Mouse (Mus musculus): Measurements from ENCODE around the gene 4930562C15Rik.

The 4930562C15Rik gene

DNA sequence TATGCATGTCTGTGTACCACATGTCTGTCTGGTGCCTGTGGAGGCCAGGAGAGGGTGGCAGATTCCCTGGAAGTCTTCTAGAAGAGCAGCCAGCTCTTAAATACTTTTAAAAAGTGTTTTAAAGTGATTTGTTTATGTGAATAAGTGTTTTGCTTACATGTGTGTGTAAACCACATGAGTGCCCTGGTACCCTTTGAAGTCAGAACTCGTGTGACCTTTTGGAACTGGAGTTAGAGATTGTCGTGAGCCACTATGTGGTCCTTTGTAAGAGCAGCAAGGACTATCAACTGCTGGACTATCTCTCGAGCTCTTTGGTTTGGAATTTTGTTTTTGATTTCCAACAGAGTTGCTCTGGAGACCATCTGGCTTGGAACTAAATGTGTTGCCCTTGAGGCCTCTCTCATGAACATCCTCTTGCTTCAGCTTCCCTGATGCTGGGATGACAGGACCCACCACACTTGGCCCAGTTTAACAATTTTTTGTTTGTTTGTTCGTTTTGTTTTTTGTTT lies 55.0 kb downstream of the 4930562C15Rik start:
- no peak for DNase-seq (ENCODE audit: low spot score in 2 of 2)

DNA sequence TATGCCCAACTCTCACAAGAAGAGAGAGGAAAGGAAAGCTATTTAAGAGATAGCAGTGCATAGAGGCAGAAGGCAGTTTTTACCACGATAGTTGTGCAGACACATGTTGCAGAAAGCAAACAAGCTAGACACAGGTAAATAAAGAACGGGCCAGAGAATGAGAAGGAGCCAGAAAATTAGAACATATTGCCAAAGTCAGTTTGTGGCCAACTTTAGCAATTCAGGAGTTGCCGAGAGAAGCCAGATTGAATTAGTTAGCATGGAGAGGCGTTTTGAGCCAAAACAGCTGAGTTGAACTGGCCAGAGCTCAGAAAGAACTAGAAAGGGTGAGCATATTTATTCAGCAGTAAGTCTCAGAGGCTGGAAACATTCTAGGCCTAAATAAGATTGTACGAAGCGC lies 57.0 kb downstream of the 4930562C15Rik start:
- DNase-seq (ENCODE audit: low spot score in 2 of 2): no peak

DNA sequence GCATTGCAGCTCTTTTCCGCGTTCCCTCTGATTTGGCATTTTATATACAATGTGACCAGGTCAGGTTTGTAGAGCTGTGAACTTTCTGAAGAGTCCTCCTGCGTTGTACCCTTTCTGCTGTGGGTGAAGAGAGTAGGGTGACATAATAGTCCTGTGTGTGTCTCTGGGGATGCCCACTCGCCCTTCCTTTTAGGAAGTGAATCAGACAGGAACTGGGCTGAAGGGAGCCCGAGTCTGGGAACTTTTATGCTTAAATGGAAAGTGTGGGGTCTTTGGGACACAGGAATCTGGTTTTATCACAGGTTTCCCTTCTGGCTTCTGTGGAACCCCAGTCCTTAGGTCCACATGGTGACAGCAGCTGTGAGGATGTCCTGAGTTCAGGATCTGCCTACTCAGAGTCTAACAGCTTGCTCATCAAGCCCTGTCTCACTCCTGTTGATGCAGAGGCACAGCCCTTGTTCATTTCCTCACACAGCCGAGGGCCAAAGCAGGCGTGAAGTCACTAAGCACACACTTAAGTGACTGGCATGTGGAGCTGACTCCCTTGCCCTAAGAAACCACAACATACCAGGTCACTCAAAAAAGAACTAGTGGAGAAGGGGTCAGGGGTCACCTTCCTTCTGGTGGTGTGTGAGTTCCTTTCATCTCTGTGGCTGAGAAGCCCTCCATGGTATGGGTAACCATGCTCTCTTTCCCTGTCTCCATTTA lies 59.1 kb downstream of the 4930562C15Rik start:
- no peak for DNase-seq (ENCODE audit: low spot score in 2 of 2)

DNA sequence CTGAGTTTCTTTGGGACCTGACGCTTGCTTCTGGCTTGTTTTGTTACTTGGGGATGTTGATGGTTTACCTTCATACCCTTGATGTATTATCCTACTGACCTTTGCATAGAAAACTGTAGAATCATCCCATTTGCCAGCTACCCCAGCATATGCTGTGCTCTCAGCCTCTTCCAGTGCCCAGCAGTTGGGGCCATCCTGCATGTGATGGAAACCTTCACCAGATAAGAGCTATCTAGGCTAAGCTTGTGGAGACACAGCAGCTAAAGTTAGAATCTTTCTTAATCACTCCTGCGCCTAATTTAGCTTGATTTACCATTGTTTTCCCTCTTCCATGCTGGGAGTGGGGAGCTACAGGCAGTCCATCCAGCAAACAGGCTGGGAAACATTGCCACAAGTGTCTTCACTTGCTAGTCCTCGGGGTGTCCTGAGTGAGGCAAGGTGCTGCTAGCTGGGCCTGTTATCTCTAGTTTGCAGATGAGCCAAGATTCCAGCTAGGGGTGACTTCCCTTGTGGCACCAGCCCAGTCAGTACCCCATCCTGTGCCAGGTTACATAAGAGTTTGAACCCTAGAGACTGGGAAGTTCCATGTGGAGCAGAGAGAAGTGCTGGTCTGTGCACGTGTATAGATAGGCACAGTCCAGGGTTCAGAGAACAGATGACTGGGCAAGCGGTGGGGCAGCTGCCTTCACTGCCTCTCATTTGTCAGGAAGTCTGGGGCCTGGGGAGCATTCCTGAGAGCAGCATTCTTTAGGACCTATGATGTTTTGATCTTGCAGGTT lies 61.2 kb downstream of the 4930562C15Rik start:
- no peak for DNase-seq (ENCODE audit: low spot score in 2 of 2)

DNA sequence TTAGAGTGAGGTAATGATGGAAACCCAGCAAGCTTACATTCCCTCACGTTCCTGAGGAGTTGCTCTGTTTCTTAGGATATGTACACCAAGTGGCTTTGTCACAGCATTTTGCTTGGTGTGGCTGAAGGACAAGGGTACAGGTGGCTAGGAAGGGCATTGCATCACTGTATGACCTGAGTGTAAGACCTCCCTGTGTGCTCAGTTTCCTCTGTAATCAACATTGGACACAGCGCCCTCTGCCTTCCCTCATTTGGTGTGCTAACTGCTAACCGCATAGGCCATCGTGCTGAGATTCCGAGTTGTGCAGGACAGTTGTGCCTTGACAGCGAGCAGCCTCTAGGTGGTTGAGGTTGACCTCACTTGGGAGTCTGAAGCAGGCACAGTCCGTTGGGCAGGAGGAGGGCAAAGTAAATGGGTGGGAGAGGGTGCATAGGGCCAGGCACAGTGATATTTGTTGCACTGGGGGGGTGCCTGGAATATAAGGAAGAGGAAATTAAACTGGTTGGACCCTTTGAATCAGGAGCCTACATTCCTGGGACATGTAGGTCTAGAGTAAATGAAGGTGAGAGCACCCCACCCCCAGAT lies 62.0 kb downstream of the 4930562C15Rik start:
- DNase-seq (ENCODE audit: low spot score in 2 of 2): no peak

DNA sequence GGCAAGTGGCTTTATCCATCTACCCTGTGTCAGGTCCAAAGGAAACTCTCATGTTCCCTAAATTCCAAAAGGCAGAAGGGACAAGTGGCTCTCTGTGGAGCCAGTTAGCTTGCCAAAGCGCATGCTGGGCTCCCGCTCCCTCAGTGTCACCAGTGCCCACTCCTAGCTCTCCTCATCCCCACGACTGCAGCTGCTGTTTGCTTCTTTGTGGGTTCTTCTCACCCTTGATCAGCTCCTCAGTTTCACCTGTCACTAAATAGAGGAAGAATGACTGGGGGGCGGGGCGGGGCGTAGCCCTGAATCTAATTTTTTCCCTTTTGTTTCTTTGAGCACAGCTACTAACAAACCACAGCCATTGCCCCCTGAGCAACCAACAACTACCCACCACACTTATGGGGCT lies 63.7 kb downstream of the 4930562C15Rik start:
- no peak for DNase-seq (ENCODE audit: low spot score in 2 of 2)

DNA sequence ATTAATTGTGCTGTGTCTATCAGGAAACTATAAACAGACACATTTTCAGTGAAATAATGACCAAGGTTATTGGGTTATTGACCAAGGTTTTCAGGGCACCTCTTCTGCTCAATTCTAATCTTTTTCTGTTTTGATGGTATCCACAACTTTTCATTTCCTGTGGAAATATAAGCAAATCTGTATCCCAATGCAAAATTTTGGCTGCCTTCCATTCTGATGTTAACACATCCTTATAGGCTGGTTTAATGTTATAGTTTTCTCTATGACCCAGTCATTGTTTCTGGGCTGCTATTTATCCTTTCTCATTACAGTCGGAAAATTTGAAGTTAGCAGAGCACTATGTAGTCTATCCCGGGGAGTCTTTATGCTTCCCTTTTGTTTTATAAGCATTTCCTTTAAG lies 64.5 kb downstream of the 4930562C15Rik start:
- DNase-seq (ENCODE audit: low spot score in 2 of 2): no peak

DNA sequence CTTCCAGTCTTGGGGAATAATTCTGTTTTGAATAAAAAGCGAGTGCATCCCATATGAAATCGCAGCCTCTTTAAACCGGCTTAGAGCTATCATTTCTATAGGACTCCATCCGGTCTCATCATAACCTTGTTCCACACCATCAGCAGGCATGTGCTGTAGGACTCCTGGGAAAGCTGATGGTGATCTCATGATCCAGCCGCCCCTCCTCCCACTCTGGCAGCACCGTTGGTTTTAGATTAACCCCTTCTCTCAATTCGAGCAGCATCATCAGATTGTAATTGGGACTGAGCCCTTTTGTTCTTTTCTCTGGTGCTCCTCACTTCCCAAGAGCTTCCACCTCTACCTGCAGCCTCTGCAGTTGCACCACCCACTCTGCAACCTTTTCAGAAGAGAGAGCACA lies 66.0 kb downstream of the 4930562C15Rik start:
- DNase-seq (ENCODE audit: low spot score in 2 of 2): no peak

DNA sequence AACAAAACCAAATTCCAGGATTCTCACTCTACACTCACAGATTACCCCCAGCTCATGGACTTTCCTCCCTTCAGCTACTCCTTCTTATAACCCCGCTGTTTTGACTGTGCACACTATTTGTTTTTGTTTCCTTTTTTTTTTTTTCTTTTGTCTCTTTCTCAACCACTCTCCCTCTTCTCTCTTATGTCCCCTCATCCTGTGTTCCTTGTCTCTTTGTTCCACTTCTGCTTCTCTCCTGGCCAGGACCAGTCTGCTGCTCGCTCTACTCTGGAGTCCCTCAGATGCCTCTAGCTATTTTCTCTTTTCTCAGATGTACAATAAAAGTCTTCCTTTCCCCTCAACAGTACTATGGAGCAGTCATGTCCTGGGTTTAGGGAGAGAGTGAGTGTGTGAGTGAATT lies 67.2 kb downstream of the 4930562C15Rik start:
- DNase-seq (ENCODE audit: low spot score in 2 of 2): no peak

DNA sequence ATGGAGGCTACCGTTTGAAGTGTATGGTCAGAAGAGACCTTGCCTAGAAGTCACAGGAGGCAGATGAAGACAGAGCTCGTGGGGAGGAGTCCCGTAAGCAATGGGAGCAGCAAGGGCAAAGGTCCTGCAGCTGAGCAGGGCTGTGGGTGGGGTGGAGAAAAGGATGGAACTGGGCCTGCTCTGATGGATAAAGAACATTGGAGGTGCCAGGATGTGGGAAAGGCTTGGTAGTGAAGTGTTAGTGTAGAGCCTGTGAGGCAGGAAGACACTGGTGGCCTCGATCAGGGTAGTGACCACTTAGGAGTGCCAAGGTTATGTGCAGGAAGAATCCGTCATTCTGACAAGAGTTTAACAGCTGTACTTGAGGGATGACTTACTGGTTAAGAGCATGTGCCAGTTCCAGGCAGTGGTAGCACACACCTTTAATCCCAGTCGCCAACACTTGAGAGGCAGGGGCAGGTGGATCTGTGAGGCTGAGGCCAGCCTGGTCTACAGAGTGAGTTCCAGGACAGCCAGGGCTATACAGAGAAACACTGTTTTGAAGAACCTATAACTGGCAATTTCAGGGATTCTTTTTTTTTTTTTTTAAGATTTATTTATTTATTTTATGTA lies 68.4 kb downstream of the 4930562C15Rik start:
- DNase-seq (ENCODE audit: low spot score in 2 of 2): no peak

DNA sequence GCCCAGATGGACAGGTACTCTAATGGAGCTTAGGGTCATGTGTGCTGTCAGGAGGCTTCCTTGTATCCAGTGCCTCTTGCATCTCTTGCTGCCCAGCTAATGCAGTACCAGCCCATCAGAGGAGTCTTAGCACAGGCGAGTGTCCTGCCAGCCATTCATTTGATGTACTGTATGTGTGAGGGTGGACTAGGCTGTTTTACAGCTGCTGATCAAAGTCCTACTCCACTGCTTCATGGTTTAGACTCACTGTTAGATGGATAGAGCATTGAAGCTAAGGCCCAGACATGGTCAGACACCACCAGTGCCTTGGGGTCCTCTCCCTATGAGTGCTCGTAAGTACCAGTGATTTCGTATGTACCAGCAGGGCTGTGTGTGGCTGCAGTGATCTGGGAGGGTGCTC lies 69.7 kb downstream of the 4930562C15Rik start:
- no peak for DNase-seq (ENCODE audit: low spot score in 2 of 2)

DNA sequence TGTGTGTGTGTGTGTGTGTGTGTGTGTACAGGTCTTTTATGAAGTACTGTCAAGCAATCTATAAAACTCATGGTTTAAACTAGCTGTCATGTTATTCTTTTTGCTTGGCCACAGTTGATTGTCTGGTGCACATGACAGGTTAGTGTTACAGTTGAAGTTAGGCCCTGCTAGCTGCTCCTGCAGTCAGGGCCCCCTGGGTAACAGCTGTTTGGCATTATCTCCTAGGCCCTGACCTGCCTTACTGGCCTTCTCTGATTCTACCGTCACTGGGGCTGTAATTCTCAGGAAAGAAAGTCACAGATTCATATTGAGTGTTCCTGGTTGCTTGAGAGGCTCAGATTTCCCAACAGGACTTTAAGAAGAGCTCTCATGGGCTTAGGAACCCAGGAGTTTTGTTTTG lies 70.4 kb downstream of the 4930562C15Rik start:
- DNase-seq (ENCODE audit: low spot score in 2 of 2): no peak

DNA sequence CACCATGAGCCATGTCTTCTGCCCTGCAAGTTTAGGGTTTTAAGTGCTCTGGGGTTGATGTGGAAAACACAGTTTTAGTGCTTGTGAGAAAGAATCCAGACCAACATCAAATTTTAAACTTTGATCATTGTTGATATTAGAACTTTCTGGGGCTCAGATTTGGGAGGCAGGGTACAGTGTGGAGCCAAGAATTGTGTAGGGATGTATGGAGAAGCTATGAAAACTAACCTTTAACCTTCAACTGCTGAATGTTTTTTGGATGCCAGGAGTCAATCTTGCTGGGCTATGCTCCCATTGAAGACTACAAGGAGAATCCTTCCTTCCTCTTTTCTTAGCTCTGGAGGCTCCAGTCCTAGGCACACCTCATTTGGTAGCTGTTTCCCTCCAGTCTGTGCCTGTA lies 71.3 kb downstream of the 4930562C15Rik start:
- DNase-seq (ENCODE audit: low spot score in 2 of 2): no peak

DNA sequence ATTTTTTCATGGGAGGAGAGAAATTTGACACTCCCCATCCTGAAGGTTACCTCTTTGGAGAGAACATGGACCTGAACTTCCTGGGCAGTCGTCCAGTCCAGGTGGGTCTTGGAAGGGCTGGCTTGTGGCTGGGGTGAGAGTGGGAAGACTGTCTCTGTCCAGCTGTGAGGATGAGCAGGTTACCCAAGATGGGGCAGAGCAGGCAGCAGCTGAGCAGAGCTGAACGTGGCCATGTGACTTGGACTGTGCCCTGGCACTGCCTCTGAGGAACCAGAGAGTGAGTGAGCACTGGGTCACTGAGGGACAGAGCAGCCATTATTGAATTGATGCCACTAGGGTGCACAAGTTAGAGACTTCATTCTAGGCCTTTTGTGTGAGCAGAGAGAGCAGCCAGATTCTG lies 72.2 kb downstream of the 4930562C15Rik start:
- DNase-seq (ENCODE audit: low spot score in 2 of 2): no peak

DNA sequence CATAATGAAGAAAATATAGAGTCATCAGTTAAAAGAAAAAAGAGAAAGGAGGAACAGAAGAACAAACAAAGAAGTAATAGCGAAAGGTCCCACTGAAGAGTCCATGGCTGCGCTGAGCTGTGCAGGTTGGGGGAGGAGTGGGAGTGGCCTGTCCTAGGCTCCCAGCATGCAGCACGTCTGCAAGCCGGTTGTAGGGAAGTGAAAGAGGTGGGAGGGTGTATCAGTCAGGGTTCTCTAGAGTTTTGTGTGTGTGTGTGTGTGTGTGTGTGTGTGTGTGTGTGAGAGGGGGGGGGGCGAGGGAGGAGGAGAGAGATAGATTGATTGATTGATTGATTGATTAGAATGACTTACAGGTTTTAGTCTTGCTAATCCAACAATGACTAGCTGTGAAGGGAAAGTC lies 72.8 kb downstream of the 4930562C15Rik start:
- no peak for DNase-seq (ENCODE audit: low spot score in 2 of 2)

DNA sequence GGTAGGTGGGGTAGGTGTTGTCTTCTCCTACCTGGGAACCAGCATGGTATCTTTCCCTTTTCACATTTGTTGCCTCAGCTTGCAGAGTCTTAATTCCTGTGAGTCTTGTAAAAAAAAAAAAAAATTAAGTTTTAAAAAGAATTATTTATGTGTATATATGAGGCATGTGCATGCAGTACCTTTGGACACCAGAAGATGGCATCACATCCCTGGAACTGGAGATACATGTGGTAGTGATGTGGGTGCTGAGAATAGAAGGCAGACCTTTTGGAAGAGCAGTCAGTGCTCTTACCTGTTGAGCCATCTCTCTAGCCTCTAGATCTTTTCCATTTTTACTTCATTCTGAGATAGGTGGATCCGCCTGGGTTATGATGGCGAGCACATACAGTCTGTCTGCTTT lies 74.5 kb downstream of the 4930562C15Rik start:
- DNase-seq (ENCODE audit: low spot score in 2 of 2): no peak

DNA sequence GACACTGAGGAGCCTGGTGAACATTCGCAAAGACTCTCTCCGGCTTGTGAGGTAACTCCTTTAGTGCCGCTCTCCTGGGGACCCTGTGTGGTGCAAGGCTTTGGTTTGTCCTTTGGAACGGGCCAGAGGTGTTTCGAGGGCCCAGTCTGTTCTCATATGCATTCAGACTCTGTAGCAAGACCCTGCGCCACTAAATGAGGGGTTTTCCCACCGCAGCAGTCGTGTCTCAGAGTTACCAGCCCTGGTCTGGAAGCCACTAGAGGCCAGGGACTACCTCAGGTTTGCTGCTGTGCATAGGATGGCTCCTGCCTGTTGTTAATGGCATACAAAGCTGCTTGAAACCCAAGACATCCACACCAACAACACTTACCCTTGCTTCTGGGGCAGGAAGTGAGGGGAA lies 75.5 kb downstream of the 4930562C15Rik start:
- DNase-seq (ENCODE audit: low spot score in 2 of 2): no peak

DNA sequence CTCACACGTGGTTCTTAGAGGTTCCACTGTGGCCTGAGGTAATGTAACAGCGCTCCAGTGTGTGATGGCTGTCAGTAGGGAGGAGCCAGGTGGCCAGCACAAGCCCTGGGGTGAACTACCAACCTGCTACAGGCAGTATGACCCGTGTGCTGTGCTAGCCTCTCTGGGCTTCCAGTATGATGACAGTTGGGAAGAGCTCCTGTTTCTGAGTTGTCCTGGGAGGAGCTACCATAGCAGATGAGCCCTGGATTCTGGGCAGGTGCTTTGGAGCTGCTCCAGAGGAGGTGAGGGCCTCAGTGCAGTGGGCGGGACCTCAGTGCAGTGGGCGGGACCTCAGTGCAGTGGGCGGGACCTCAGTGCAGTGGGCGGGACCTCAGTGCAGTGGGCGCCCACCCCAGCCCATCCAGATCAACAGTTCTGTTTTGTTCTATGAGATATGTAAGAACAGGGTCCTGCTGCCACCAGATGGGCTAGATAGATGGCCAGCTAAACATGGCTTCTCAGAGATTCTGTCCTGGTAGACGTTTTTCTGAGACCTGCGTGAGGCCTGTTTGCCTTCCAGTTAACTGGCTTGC lies 76.9 kb downstream of the 4930562C15Rik start:
- DNase-seq (ENCODE audit: low spot score in 2 of 2): no peak

DNA sequence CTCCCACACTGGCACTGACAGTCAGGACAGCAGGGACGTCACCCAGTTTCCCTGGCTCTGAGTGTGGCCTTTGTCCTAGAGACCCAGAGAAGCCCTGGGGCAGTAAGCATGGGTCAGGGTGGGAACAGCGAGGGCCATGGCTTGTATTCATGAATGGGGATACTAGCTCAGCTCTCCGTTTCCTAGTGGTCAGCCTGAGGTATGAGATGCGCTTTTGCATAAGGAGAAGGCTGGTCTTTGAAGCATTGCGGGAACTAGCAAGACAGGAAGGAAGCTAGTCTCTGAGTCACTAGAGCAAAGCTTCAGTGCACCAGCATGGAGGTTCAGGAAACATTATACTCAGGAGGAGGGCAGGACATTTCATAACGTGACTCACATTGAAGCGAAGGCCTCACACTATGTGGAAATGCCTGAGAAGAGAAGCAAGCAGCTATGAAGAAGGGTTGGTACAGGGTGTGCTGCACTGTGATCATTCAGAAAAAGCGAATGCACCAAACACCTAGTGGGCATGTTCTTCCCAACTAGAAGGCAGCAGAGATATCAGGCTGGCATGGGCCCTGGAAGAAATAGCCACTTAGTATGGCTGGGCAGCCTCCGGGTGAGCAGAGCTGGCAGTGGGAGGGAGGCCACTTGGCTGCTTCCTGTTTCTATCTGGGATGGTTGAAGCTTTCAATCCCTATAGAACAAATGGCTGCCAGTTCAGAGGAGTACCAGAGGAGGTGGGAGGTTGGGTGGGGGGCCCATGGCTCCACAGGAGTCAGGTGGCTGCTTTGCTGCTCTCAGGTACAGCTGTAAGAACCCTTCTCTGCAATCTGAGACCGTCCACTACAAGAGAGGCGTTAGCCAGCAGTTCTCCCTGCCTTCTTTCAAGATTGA lies 77.9 kb downstream of the 4930562C15Rik start:
- no peak for DNase-seq (ENCODE audit: low spot score in 2 of 2)

DNA sequence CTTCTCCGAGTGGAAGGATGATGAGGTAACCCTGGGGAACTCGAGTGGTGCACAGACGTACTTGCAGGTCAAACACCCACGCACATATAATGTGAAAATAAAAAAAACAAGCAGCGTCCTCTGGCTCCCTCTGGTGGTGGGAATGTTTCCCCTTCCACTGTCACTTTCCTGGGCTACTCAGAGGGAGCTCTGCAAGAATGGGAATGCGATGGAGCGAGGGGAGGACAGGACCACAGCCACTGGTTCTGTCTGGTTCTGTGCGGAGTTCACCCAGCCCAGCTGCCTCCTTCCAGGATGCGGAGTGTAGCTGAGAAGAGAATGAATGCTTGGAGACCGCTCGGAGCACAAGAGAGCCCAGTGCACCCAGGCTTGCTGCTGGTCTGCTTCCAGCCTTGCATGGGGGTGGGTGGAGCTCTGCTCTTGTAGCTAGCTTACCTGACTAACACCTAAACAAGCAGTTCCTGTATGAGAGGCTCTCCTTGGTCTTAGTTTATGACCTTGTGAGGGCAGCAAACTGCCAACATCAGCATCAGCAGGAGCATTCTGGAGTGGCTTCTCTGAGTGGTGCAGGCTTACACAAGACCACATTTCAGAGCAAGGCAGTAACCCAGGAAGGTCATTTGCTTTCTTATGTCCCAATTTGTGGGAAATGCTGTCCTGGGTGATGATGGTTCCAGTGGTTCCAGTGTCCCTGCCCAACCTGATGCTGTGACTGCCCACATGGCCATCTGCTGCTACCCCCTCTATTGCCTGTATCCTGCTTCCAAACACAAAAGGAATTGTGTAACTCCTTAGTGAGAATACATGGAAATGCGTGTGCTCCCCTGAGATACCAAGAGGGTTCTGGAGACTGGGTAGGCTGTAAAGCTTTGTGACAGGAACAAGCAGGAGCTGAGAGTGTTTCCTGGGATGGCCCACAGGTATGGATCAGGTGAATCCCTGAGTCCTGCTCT lies 78.8 kb downstream of the 4930562C15Rik start:
- DNase-seq (ENCODE audit: low spot score in 2 of 2): peak; percentile 92 to 96
